In the genomic region with DNA sequence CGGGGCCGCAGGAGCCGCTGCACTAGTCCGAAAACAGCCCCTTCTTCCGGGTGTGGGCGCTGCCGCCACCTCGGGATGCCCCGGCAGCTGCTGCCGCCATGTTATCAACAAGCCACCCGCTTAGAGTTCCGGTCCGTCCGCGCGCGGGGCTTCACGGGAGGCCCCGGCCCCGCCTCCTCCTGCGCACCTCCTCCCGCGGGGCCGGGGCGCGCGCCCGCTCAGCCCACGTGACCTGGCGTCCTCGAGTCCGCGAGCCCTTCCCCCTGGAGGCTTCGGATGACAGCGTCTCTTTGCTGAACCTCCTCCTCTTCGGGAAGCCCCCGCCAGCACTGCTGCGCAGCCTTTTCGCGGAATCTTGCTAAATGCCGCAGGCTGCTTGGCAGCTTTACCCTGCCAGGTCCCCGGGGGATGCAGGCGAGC, we compare ENCODE assay signal across 8 mouse cellular contexts. TPM values are rescaled to one million over a fixed set of nuclear protein-coding genes. Genes with fewer than 3 reads are reported as not detected.
DNase-seq lines count a peak whose midpoint lies in the region; ATAC-seq and TF ChIP-seq lines count a peak whose summit lies in the region.

Gene Akap10 (minus strand): TSS at position 155 of the 420 bp plus-strand sequence.

- no peaks in the 10 kb centered on the region for H3K27me3 ChIP-seq in megakaryocyte, embryonic 14.5 days (replicated peaks)

- TF ChIP-seq CTCF in cortical plate, adult 2 months (IDR thresholded peaks at IDR 0.05; ENCODE audit: extremely low read depth, insufficient read depth, low read length), result no peak

- H3K4me1 ChIP-seq in cortical plate, adult 2 months (ENCODE audit: control insufficient read depth, insufficient read depth, low read length), result peaks cover 3% of the 10 kb centered on the region; the same call in 1 of the 2 replicates
- peaks cover 54% of the 10 kb centered on the region for H3K4me1 ChIP-seq in megakaryocyte, embryonic 14.5 days

- no peaks in the 10 kb centered on the region for H3K9me3 ChIP-seq in megakaryocyte, embryonic 14.5 days

- H3K4me3 ChIP-seq in cortical plate, adult 2 months (ENCODE audit: insufficient read depth, low read length), result peak within 1 kb of the TSS; percentile 36
- peak within 1 kb of the TSS; percentile 97 for H3K4me3 ChIP-seq in megakaryocyte, embryonic 14.5 days (replicated peaks)

- peaks cover 19% of the 10 kb centered on the region for H3K36me3 ChIP-seq in megakaryocyte, embryonic 14.5 days (replicated peaks; ENCODE audit: low read length)

- DNase-seq in gastrocnemius, adult 8-10 months (ENCODE audit: low spot score in 2 of 2), result peak; percentile 91 to 94
- peak; percentile 47 for DNase-seq in hindlimb bud, embryonic 11.5 days (ENCODE audit: extremely low spot score, low read depth, low spot score)
- DNase-seq in left cerebral cortex, adult 8-10 months (ENCODE audit: low spot score in 2 of 2), result peak; percentile 88 to 96
- DNase-seq in right cerebral cortex, postnatal 10 days (ENCODE audit: low spot score in 2 of 2), result peak; percentile 98
- DNase-seq in urinary bladder, postnatal 25 days (ENCODE audit: low spot score), result peak; percentile 91

- peak; percentile 90 for ATAC-seq in activated CD4-positive, CD25-positive, alpha-beta regulatory T cell, adult 4 months

- H3K27ac ChIP-seq in cortical plate, adult 2 months (ENCODE audit: insufficient read depth, low read length), result peak within 1 kb of the TSS; percentile 67

- TF ChIP-seq POLR2A in cortical plate, adult 2 months (IDR thresholded peaks at IDR 0.05; ENCODE audit: extremely low read depth, insufficient read depth, low read length), result peak; percentile 92

RNA-seq across cellular contexts. Expression of gene Akap10, which starts in this region (rescaled TPM):
- polyA plus RNA-seq in activated CD4-positive, CD25-positive, alpha-beta regulatory T cell, adult 4 months (2017; shearing (Covaris generic)), result 10 to 100 TPM; 19.4 to 23.8 TPM
- 13.7 and 14.2 TPM in 2 replicates for polyA plus RNA-seq in cortical plate, adult 2 months (2012; rRNA removed)
- total RNA-seq in gastrocnemius, adult 8-10 months (2022), result 10 to 100 TPM in 1 of 4 experiments, 1 to 10 TPM in 3; 8.1 to 12.1 (median 9.4) TPM
- total RNA-seq in left cerebral cortex, adult 8-10 months (2022), result 10 to 100 TPM; 31.8 to 34.0 (median 33.0) TPM
- polyA plus RNA-seq in megakaryocyte, embryonic 14.5 days (2012; ENCODE audit: insufficient read depth, low replicate concordance), result 6.6 TPM in 1 of 2 replicates, not detected in the other

Comparison
In these comparisons a context has a peak if more than half of its experiments do, and no peak if none do; other contexts are left out.
1. Peak in every context shown above with its lines: DNase-seq, ATAC-seq, H3K4me3 ChIP-seq and H3K27ac ChIP-seq.
2. DNase-seq: peak in every context shown above with its lines; median percentile 98 in right cerebral cortex, postnatal 10 days; 92 in gastrocnemius, adult 8-10 months; 92 in left cerebral cortex, adult 8-10 months; 91 in urinary bladder, postnatal 25 days; 47 in hindlimb bud, embryonic 11.5 days.